Mouse (Mus musculus) monocyte, adult 5-6 weeks (primary cell): ENCODE data around the gene Rnf34. TPM values are rescaled to one million over a fixed set of nuclear protein-coding genes. Genes with fewer than 3 reads are reported as not detected.

ENCODE experiments used
- ATAC-seq: fragments of 153-309, 156-312 bp; replicated peaks from 2 replicates; pipeline ENCODE4 v1.8.0; 2017; ENCODE audit warnings: mild to moderate bottlenecking; ENCODE audit not compliant: low TSS enrichment, insufficient number of reproducible peaks, severe bottlenecking, poor library complexity, low FRiP score
- total RNA-seq: library from RNA; stranded (forward); fragments of 200-1000, 200-491, 200-594 nt; gene quantifications from 3 replicates; pipeline ENCODE4 v1.2.3, GENCODE M21; 2017

Rnf34 gene
- total RNA-seq, 1 experiment from 2014 or later = 23.9 TPM

- ATAC-seq = 0 out of 2 replicates have a peak, but pooled peaks have one; percentile 49
These were observed 44.3 kb downstream of the Rnf34 start for GRCm38 (mm10) chr5:122894007-122894637.

GRCm38 (mm10) chr5:122894821-122895220 is 45.0 kb downstream of the Rnf34 start:
- peak; percentile 27; the same call in 1 of the 2 replicates for ATAC-seq

- ATAC-seq = no peak
These were observed 48.3 kb downstream of the Rnf34 start for GRCm38 (mm10) chr5:122898153-122898552.

DNA sequence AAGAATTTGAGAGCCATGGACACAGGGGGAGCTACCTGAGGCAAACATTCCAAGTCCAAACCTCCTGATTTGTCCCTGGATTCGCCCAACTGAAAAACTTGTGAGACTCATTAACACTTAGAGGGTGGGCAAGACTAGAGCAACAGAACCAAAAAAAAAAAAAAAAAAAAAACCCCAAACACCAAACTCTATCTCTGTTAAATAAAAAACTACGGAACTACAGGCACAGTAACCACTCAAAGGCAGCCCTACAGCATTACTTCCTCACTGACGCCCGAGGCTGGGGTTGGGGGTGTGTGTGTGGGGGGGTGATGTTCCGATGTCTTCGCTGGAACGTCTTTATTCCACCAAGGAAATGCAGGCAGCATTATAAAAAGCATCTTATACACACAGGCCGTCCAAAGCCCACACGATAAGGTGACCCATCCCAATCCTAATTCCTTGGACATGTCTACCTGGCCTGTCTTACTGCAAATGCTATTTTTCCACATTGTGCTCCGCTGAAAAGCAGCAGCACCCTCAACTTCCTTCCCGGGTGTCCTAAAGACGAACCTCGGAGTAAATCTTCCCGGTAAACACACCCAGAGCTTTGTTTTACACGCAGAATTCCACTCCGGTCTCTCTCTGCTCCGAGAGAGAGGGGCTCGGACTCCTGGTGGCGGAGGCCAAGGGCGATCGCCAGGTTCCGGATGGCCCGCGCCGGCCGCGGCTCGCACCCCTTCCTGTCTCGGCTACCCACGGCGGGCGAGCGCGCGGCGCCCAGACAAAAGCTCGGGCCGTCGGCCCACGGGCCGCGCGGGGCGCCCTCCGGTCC is 49.3 kb downstream of the Rnf34 start:
- ATAC-seq = no peak

GRCm38 (mm10) chr5:122899777-122900557 is 50.1 kb downstream of the Rnf34 start:
- ATAC-seq = peak; percentile 57

- ATAC-seq = no peak
These were observed 50.8 kb downstream of the Rnf34 start for GRCm38 (mm10) chr5:122900558-122901171.

- no peak for ATAC-seq
These were observed 51.3 kb downstream of the Rnf34 start for GRCm38 (mm10) chr5:122901179-122901578.

GRCm38 (mm10) chr5:122901666-122902065 is 51.8 kb downstream of the Rnf34 start:
- ATAC-seq = no peak

DNA sequence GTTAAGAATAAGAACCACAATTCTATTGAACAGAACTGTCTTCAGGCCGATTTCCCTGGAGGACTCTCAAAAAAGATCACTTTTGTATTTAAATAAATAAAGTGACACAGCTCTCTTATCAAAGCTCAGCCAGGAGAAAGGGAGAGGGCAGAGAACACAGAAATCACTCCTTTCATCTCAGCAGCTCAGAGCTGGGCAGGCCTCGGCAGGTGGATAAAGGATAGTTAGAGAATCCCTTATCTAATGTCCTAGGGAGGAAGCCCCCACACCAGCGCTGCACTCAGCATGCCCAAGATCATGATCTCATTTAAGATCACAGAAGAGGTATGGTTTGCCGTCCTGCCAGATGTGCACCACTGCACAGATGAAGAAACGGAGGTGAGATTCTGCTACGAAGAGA is 52.4 kb downstream of the Rnf34 start:
- ATAC-seq = no peak

- no peak for ATAC-seq
These were observed 53.3 kb downstream of the Rnf34 start for GRCm38 (mm10) chr5:122903165-122903564.

DNA sequence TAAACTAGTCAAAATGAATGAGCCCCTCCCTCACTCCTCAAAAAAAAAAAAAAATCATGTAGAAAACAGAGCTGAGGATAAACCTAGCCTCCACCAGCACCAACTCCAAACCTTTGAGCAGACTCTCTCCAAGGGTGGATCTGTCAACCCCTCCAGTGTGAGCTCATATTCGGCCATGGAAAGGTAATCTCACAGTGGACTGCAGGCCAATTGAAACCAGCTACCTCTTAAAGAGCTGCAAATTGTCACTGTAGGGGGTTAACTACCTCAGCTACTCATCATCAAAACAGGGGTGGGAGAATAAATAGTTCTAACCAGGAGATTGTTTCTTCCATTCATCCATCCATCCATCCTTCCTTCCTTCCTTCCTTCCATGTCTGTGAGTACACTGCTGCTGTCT is 57.3 kb downstream of the Rnf34 start:
- ATAC-seq = no peak

- ATAC-seq = no peak
These were observed 58.2 kb downstream of the Rnf34 start for GRCm38 (mm10) chr5:122908001-122908400.

DNA sequence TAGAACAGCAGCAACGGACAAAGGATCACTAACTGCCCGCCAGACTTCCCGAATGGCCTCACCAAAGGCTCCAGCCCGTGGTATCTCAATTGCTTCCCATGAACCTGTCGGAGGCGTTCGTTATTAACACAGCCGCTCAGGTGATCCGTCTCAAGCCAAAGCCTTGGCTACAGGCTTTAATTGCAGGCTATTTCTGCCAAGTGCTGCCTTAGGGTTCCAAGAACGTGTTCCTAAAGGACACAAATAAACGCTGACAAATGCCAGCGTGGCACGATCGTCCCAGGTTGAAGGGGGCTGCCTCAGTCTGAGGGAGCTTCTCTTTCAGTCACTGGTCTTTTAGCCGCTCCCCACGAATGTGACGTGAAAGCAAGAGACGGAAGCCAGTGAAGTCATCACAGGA is 59.6 kb downstream of the Rnf34 start:
- ATAC-seq = no peak

DNA sequence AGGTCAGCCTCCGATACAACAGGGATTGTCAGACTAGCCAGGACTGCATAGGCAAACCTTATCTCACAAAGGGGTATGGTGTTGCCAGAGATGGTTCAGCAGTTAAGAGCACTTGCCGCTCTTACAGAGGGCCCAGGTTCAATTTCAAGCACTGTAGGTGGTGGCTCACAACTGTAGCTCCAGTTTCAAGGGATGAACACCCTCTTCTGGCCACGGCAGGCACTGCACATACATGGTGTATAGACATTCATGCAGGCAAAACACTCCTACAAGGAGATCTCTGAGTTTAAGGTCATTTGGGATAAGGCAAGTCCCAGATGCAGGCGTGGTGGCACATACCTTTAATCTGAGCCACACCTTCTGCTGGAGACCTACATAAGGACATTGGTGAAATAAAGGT is 63.0 kb downstream of the Rnf34 start:
- no peak for ATAC-seq

GRCm38 (mm10) chr5:122916147-122916546 is 66.3 kb downstream of the Rnf34 start:
- ATAC-seq = no peak

- no peak for ATAC-seq
These were observed 68.3 kb downstream of the Rnf34 start for GRCm38 (mm10) chr5:122917982-122918711.

DNA sequence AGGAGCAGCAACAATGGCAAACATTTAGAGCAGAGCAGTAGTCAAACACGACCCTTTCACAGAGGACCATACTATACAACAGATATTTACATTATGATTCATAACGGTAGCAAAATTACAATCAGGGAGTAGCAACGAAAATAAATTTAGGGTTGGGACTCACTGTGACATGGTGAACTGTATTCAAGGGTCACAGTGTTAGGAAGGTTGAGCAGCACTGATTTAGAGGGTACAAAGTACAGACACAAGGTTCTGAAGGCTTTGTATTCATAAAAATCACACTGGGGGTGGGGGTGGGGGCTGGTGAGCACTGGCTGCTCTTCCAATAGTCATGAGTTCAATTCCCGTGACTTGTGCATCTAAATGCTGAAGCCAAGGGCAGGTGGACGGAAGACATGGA is 70.7 kb downstream of the Rnf34 start:
- no peak for ATAC-seq
